Mouse (Mus musculus) stomach, embryonic 14.5 days (tissue): ENCODE measurements around the gene Epha4. TPM values are rescaled to one million over a fixed set of nuclear protein-coding genes. Genes with fewer than 3 reads are reported as not detected.

Experiments used
- ATAC-seq: fragments of 200-750 bp; cut with Nextera tagmentation; 2 replicates; pipeline ENCODE4 v1.8.0; 2017; ENCODE audit warnings: low read depth, moderate TSS enrichment; ENCODE audit not compliant: insufficient number of reproducible peaks, insufficient read depth, low FRiP score
- H3K27ac ChIP-seq: fragments of 300-500 bp; sonication (generic); 2 replicates; pipeline ENCODE4 v1.5.1; 2014; ENCODE audit warnings: mild to moderate bottlenecking, low read length, moderate library complexity, mixed read lengths
- H3K27me3 ChIP-seq: fragments of 300-500 bp; sonication (generic); 2 replicates; pipeline ENCODE4 v1.6.1; 2014; ENCODE audit warnings: low read length, control low read depth, mixed read lengths; ENCODE audit not compliant: control insufficient read depth, insufficient read depth
- H3K36me3 ChIP-seq: fragments of 300-500 bp; sonication (generic); 2 replicates; pipeline ENCODE4 v1.6.1; 2014; ENCODE audit warnings: mild to moderate bottlenecking, control low read depth, low read length, moderate library complexity, mixed read lengths; ENCODE audit not compliant: control insufficient read depth, insufficient read depth
- H3K4me1 ChIP-seq: fragments of 300-500 bp; sonication (generic); 2 replicates; pipeline ENCODE4 v1.6.1; 2014; ENCODE audit warnings: low read length, control low read depth, mixed read lengths; ENCODE audit not compliant: control insufficient read depth, insufficient read depth
- H3K4me2 ChIP-seq: fragments of 300-500 bp; sonication (generic); replicated peaks from 2 replicates; pipeline ENCODE4 v1.6.1; 2014; ENCODE audit warnings: low read depth, low read length, control low read depth
- H3K4me3 ChIP-seq: fragments of 300-500 bp; sonication (generic); 2 replicates; pipeline ENCODE4 v1.5.1; 2014; ENCODE audit warnings: low read depth, low read length, control low read depth
- H3K9ac ChIP-seq: fragments of 300-500 bp; sonication (generic); replicated peaks from 2 replicates; pipeline ENCODE4 v1.6.1; 2014; ENCODE audit warnings: low read depth, mild to moderate bottlenecking, control low read depth, low read length, moderate library complexity, mixed read lengths
- H3K9me3 ChIP-seq: fragments of 300-500 bp; sonication (generic); 2 replicates; pipeline ENCODE4 v1.6.1; 2016; ENCODE audit warnings: low read depth, low read length, control low read depth; ENCODE audit not compliant: control insufficient read depth
- WGBS: fragments of 180-500 bp; shearing (Covaris S2); extraction: QIAGEN DNeasy Blood & Tissue Kit; methylation state at CpG from one replicate; pipeline ENCODE4 v1.1.7; 2014; 5-methylcytosine and 5-hydroxymethylcytosine counted together
- polyA plus RNA-seq: library from polyadenylated mRNA; unstranded; fragments of >200 nt; fragmentation: Nextera tagmentation; extraction: Ambion mirVana; gene quantifications from 2 replicates; pipeline ENCODE4 v1.2.1, GENCODE M21; 2014

Epha4 gene
- polyA plus RNA-seq, 1 experiment from 2014 or later = 18.2 TPM

- Histone ChIP-seq H3K36me3 (no peaks in the 10 kb centered on the region), H3K4me2 (no peak overlapping the region), H3K9me3 (no peaks in the 10 kb centered on the region), H3K27me3 (no peaks in the 10 kb centered on the region), H3K9ac (no peak overlapping the region), H3K27ac (no peak overlapping the region), H3K4me1 (no peaks in the 10 kb centered on the region), H3K4me3 (no peak overlapping the region)
- ATAC-seq = no peak
- WGBS = 50% methylated on average over 6 of the region's 6 CpGs
Observed at GRCm38 (mm10) chr1:77532576-77533183, 17.8 kb upstream of the Epha4 start.

GRCm38 (mm10) chr1:77531934-77532575, 17.2 kb upstream of the Epha4 start:
- no peak overlapping the region for H3K9ac ChIP-seq
- no peak overlapping the region for H3K4me2 ChIP-seq
- no peaks in the 10 kb centered on the region for H3K9me3 ChIP-seq
- no peaks in the 10 kb centered on the region for H3K4me1 ChIP-seq
- no peak for ATAC-seq
- no peak overlapping the region for H3K4me3 ChIP-seq
- H3K36me3 ChIP-seq = no peaks in the 10 kb centered on the region
- no peak overlapping the region for H3K27ac ChIP-seq
- 58% methylated on average over 5 of the region's 5 CpGs for WGBS
- no peaks in the 10 kb centered on the region for H3K27me3 ChIP-seq

GRCm38 (mm10) chr1:77525082-77525481, 10.2 kb upstream of the Epha4 start:
- no peak overlapping the region for H3K4me3 ChIP-seq
- H3K27ac ChIP-seq = no peak overlapping the region
- H3K4me2 ChIP-seq = no peak overlapping the region
- H3K9me3 ChIP-seq = no peaks in the 10 kb centered on the region
- H3K36me3 ChIP-seq = no peaks in the 10 kb centered on the region
- no peaks in the 10 kb centered on the region for H3K4me1 ChIP-seq
- 69% methylated on average over 8 of the region's 8 CpGs for WGBS
- ATAC-seq = no peak
- H3K27me3 ChIP-seq = no peaks in the 10 kb centered on the region
- no peak overlapping the region for H3K9ac ChIP-seq

GRCm38 (mm10) chr1:77523354-77523753, 8.5 kb upstream of the Epha4 start:
- no peaks in the 10 kb centered on the region for H3K9me3 ChIP-seq
- no peaks in the 10 kb centered on the region for H3K36me3 ChIP-seq
- H3K4me1 ChIP-seq = no peaks in the 10 kb centered on the region
- no peak overlapping the region for H3K4me3 ChIP-seq
- no peaks in the 10 kb centered on the region for H3K27me3 ChIP-seq
- H3K27ac ChIP-seq = no peak overlapping the region
- H3K4me2 ChIP-seq = no peak overlapping the region
- no peak overlapping the region for H3K9ac ChIP-seq
- no peak for ATAC-seq
- WGBS = 64% methylated on average over 2 of the region's 2 CpGs

GRCm38 (mm10) chr1:77521640-77522539, 7.0 kb upstream of the Epha4 start:
- Histone ChIP-seq H3K9ac (no peak overlapping the region), H3K4me3 (no peak overlapping the region), H3K36me3 (no peaks in the 10 kb centered on the region), H3K4me2 (no peak overlapping the region), H3K27ac (no peak overlapping the region), H3K9me3 (no peaks in the 10 kb centered on the region), H3K27me3 (no peaks in the 10 kb centered on the region; the same call in 1 of the 2 replicates), H3K4me1 (no peaks in the 10 kb centered on the region)
- WGBS = 49% methylated on average over 14 of the region's 17 CpGs
- ATAC-seq = no peak

GRCm38 (mm10) chr1:77518715-77519114, 3.8 kb upstream of the Epha4 start:
- Histone ChIP-seq H3K4me1 (0 out of 2 replicates have a peak, but pooled peaks cover 2% of the 10 kb centered on the region), H3K9me3 (no peaks in the 10 kb centered on the region), H3K9ac (no peak overlapping the region), H3K4me3 (no peak overlapping the region), H3K36me3 (no peaks in the 10 kb centered on the region), H3K27ac (no peak overlapping the region), H3K4me2 (no peak overlapping the region), H3K27me3 (no peaks in the 10 kb centered on the region; the same call in 1 of the 2 replicates)
- no peak for ATAC-seq
- WGBS = 82% methylated on average over 3 of the region's 3 CpGs

- H3K27me3 ChIP-seq = no peaks in the 10 kb centered on the region; the same call in 1 of the 2 replicates
- peak; percentile 57 for ATAC-seq
- H3K4me1 ChIP-seq = peaks cover 15% of the 10 kb centered on the region; the same call in 1 of the 2 replicates
- H3K27ac ChIP-seq = no peak overlapping the region
- H3K9ac ChIP-seq = no peak overlapping the region
- no peaks in the 10 kb centered on the region for H3K9me3 ChIP-seq
- H3K4me3 ChIP-seq = peak overlapping the region; percentile 65
- no peaks in the 10 kb centered on the region for H3K36me3 ChIP-seq
- WGBS = 2% methylated on average over 36 of the region's 36 CpGs
- peak overlapping the region; percentile 95 for H3K4me2 ChIP-seq
Observed at GRCm38 (mm10) chr1:77516203-77516991, 1.5 kb upstream of the Epha4 start.

GRCm38 (mm10) chr1:77515651-77515981, 728 bp upstream of the Epha4 start:
- WGBS = under 1% methylated on average over 12 of the region's 12 CpGs
- Histone ChIP-seq H3K9ac (no peak overlapping the region; the same call in 1 of the 2 replicates), H3K36me3 (no peaks in the 10 kb centered on the region), H3K27ac (no peak overlapping the region), H3K4me1 (peaks cover 15% of the 10 kb centered on the region; the same call in 1 of the 2 replicates), H3K27me3 (no peaks in the 10 kb centered on the region; the same call in 1 of the 2 replicates), H3K9me3 (no peaks in the 10 kb centered on the region), H3K4me3 (peak overlapping the region; percentile 65), H3K4me2 (peak overlapping the region; percentile 95)
- no peak for ATAC-seq
